Mouse (Mus musculus) spleen, postnatal 14 days (tissue): ENCODE measurements around the gene 1700025G04Rik.

Experiments used
- DNase-seq, 2 experiments: peaks; one replicate each; pipeline ENCODE4 v3.0.0; 2021 to 2022; ENCODE audit warnings: low spot score in 2 of 2

The 1700025G04Rik gene

DNA sequence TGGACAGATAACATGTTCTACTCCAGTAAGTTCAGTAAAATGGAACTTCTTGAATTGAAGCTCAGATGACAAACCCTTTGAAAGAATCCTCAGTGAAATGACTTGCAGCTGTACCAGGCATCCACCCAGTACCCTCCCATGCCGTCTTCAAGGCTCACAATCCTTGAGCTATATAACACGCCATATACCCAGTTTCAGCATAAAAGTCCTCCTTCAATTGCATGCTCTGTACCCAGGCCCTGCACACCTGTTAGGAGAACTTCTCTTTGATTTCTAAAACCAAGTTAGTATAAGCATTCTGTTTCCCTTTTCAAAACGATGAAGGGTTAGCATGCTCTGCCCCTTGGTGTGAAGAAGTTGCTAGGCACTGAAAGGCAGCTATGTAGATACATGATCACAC lies 56.2 kb downstream of the 1700025G04Rik start:
- DNase-seq: no peak

DNA sequence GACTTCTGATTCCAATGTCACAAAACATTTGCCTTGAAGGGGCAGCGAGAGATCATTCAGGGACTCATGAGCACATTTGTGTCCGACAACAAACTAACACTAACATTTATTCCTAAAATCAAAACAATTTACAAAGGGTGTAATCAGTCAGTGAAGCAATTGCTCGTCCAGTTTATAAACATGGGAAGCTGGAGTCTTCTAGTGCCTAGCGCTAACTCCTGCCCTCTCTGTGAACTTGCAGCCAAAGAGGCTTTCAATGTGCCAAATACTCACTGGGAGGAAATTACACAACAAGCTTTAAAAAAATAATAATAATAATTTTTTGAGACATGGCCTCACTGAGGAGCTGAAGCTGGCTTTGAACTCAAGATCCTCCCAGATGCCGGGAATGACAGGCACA lies 57.8 kb downstream of the 1700025G04Rik start:
- no peak for DNase-seq

DNA sequence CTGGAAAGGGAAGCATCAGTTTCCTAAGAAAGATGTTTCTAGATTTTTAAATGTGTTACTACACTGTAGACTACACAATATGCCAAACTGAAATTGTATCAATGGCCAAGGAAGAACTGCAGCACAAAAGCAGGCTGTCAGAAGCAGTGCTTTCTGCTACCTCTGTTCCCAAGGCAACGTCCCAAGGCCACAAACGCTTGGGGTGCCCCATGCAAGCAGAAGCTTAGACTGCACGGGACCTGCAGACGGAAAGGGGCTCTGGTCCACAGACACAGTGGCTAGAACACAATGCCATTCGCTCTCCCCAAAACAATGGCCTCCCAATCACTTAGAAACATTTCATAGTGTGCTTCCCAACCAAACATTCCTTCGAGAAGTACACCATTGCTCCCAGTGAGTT lies 59.4 kb downstream of the 1700025G04Rik start:
- no peak for DNase-seq

DNA sequence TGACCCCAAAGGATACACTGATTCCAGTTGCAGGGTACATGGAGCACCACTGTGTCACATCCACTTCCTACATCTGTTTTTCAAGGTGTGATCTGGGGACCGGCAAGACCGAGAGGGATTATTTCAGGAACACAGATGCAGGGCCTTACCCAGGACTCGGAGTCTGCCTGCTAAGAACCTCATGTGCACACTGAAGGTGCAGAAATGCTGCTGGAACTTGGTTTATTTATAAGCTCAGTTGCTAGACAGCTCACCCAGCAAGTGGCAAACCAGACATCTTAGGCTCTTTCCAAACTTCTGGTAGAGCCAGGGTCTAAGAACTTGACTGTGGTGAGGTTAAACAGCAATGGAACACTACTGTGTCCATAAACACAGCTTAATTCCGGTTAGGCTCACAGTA lies 61.2 kb downstream of the 1700025G04Rik start:
- DNase-seq: no peak

DNA sequence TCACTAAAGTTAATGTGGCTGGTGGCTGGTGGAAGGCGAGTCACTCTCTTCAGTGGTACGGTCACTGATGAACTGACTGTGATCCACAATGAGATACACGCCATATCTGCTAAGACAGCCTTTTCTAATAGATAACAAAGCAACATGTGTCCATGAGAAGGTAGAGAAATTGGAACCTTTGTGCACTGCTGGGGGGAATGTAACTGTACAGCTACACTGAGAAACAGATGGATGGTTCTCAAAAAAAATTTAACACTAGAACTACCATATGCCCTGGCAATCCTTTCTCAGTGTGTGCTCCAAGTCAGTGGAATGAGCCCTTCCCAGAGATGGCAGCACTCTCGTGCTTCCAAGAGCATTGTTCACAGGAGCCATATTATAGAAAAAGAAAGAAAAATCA lies 63.2 kb downstream of the 1700025G04Rik start:
- DNase-seq: no peak

DNA sequence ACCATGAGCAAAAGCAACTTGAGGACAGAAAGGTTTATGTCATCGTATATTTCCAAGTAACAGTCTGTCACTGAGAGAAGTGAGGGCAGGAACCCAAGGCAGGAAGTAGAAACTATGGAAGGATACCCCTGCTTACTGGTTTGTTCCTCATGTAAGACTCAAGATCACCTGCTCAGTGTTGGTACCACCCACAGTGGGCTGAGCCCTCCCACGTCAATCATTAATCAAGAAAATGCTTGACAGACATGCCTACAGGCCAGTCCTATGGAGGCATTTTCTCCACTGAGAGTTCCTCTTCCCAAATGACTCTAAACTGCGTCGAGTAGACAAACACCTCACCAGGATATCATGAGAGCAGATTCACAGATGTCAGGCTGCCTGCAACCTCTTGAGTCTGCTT lies 64.6 kb downstream of the 1700025G04Rik start:
- DNase-seq: no peak

DNA sequence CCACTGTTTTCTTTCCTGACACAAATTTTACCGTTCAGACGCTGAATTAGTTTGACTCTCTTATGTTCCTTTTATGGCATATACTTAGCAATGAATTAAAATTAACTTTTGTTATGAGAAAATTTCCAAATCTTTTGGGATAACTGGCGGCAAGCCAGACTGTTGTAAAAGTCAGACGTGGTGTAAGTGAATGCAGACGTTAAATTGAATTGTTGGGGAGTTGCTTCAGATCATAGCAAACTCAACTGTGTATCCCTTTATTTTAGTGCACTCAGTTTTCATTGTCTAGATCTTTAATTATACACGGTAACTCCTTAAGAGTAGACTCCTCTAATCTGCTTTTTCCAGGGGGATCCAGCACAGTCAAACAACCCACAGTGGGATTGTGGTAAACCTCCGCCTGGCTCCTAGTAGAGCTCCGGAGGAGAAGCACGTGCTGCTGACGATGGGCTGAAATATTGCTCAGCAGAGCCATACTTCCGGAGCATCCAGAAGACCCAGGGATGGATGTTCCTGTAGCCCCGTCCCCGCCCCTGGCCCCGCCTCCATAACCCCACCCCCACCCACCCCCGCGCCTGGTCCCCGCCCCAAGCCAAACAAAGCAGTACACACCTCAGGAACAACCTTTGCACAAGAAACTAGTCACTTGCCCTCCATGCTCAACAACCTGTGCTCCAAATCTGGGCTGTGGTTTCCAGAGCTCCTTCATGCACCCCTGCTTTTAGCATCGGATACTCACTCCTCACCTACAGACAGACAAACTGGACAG lies 65.7 kb downstream of the 1700025G04Rik start:
- DNase-seq: no peak

DNA sequence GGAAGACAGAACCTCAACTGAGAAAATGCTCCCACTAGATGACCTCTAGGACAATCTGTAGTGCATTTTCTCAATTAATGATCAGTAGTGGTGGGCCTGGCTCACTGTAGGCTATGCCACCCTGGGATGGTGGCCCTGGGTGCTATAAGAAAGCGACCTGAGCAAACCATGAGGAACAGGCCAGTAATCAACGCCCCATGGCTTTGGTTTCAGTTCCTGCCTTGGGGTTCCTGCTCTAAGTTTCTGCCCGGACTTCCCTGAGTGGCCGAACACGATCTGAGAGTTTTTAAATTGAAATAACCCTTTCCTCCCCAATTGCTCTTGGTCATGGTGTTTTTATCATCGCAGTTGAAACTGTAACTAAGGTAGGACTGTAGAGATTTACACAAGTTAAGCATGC lies 69.1 kb downstream of the 1700025G04Rik start:
- DNase-seq: no peak

DNA sequence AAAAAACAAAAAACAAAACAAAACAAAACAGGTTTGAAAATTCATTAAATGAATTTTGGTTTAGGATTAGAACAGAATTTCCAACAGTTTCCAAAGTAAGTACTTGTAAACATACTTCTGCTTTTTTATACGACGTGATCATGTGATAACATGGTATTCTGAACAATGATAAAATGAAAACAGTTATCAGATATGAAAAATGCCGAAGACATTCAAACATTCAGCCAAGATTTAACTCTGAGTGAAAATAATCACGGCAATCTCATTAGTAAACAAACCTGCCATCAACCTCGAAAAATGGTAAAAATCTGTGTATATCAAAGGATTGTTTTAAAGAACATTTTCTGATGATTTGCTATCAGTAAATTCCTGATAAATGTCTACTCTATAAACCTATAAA lies 69.9 kb downstream of the 1700025G04Rik start:
- DNase-seq: no peak

DNA sequence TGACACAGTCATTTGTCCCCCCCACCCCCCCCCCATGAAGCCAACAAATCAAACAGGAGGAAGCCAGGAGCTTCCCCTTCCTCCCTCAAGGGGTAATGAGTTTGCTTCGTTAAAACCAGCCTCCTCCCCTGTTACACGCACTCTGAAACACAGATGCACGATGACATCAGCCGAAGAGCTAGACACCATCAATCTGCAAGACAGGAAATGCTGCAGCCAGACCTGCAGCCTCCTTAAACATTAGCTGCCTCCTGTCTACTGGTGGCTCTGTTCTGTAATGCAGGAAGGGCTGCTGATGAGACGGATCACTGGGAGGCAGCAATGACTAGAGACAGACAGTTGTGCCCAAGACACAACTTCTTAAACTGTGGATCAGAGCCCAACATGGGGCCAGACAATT lies 70.7 kb downstream of the 1700025G04Rik start:
- no peak for DNase-seq

DNA sequence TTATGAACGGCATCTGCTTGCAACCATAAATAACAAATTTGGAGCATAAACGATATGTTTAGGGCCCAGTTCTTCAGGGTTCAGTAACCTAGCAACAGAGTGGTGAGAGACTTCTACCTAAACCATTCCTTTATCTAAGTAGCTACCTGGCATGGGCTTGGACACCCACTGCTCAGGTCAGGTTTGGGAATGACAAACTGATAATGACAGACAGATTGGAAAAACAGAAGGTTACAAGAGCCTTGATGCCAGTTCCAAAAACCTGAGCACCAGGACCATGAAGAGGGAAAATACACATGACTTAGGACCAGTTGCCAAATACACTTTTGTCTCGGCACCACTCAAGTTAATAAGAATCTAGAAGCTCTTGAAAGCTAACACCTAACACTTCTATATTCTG lies 71.6 kb downstream of the 1700025G04Rik start:
- no peak for DNase-seq

DNA sequence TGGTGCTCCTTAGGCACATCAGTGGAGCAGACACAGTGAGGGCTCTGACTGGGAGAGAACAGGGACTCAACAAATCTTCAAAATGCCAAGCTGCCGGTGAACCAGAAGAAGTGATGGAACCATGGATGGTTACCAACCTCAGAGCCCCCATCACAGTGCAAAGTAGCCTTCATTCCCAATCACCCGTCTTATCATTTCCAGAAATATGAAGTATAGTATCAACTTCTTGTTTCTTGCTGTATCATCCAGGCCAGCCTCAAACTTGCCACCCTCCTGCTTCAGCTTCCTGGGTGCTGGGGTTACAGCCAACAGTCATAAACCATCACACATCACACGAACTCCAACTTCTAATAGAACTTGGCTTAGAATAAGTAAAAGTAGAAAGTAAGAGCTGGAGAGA lies 73.3 kb downstream of the 1700025G04Rik start:
- no peak for DNase-seq

DNA sequence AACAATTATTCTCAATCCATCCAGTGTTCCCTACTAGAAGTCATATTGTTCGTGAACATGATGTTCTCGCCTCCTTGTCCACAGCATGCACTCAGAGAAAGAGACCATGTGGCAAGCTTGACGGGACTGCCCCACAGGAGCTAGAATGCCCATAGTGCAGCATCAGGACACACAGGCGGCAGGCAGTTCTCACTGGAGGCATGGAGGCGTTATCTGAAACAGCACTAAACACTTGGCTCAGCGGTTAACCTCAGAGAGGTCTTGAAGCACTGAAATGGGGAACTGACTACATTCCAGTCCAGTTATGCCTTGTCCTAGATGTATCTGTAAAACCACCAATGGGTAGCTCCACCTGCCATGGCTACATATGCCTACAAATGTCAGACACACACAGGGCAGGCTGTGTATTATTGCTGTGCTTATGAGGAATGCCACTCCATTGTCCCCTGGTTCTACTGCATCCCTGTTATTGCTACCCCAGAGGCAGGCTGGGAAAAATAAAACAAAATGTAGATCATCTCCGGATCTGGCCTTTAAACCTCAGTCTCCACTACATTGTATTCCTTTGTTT lies 74.3 kb downstream of the 1700025G04Rik start:
- DNase-seq: no peak

DNA sequence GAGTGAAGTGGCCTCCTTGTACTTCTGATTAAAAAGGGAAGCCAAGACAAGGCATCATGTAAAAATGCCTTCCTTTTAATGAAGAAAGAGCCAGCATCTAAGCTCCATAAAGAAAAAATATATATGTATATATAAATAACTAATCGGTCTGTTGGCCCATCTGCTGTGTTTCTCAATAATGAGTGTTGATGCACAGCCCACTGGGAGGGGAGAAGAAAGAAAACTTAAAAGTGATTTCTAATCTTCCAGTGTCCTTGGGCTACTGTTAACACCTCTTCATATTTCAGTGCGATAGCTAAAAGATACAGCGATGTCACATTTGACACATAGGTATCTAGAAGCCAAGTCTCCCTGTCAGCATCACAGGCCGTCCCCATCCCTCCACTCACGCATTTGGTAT lies 78.2 kb downstream of the 1700025G04Rik start:
- no peak for DNase-seq

DNA sequence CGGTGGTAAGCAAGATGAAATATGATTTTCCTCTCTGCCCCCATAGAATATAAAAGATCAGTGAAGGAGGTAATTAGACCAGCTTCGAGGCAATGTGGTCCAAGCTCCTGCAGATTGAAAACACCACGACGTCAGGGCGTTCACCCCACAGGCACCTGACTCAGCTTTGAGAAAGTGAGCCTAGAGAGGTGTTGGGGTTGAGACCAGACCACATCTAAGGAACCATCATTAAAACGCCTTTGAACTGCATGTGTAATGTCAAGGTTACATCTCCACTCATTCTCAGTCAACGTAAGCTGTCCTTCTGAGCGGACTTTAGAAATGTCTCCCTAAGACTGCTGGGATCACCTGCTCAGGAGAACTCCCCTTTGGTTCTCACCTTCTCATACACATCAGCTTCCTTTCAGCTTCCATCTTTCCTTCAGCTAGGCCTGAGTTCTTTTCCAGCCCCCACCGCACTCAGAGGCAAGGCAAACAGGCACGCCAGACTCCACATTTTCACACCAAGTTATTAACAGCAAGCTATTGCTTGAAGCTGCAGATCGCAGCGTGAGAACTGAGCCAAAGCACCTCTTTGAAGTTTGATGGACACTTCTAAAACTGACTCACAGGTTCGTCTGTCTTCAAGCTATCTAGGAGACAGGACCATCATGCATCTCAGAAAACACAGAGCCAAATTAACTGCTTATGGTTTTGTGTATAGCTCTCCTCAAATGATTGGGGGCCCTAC lies 79.5 kb downstream of the 1700025G04Rik start:
- DNase-seq: no peak

DNA sequence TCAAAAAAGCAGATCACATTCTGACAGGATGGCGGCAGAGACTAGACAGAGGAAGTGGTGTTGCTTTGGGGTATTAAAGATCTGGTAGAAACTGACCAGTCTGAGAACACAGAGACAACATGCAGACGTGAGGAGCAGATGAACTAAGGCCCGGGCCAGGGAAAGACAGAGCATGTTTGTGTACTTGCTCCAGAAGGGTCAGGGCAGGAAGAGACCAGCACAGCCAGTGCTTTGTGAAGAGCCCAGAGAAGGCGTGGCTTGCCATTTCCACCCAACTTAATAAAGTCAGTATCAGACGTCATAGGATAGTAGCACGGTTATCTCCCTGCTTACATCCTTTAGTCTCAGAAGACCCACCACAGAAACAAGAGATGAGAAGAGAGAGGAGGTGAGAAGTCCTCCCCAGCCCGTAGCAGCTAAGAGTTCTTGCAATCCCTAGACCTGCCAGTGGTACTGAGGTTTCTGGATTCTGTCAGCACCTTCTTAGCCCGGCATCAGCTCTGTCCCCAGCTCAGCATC lies 81.4 kb downstream of the 1700025G04Rik start:
- no peak for DNase-seq

DNA sequence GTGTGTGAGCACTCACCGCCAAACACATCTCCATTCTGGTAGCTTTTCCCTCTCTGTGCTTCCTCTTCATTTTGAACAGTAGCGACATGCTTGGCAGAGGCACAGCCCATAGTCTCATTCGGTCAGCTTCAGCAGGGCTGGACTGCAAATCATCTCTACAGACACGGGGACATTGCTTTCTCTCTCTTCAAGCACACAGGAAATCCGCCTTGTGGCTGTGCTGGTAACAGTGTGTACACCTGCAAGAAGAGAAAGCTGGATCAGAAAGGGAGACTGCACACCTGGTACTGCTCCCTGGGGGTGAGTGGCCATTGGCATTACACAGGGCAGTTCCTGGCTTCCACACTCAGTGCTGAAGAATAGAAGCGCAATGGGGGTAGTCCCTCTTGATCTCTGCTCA lies 83.4 kb downstream of the 1700025G04Rik start:
- DNase-seq: no peak

DNA sequence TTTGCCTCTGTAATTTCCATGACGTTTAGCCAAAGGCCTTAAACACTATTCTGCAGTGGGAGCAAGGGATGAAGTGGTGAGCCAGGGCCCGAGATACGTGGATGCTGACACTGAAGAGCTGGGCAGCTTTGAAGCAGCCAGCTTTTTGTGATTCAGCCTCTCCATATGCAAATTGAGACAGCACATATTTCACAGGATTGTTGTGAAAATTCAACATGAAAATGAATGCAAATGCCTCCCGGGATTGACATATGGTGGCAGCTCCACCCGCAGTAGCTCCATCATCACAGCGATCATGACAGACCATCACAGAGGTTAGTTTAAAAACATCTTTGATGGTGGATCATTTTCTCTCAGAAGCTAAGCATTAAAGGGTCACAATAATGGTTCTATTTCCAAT lies 85.4 kb downstream of the 1700025G04Rik start:
- DNase-seq: no peak

DNA sequence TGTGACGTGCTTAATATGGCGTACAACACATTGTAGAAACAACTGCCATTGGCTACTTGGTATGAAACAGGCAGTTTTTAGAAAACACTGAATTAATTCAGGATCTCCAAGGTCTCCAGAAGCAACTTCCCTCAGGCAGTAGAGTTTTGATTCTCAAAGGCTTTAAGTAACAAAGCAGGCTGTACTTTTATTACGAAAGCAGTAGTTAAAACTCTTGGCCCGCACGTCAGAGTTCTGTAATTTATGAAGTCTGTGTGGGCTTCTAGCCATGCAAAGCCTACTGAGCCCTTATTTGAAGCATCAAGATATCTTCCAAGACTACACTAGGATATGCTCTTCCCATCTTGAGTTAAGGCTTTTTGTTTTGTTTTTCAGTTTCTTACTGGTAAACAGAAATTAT lies 89.5 kb downstream of the 1700025G04Rik start:
- no peak for DNase-seq

DNA sequence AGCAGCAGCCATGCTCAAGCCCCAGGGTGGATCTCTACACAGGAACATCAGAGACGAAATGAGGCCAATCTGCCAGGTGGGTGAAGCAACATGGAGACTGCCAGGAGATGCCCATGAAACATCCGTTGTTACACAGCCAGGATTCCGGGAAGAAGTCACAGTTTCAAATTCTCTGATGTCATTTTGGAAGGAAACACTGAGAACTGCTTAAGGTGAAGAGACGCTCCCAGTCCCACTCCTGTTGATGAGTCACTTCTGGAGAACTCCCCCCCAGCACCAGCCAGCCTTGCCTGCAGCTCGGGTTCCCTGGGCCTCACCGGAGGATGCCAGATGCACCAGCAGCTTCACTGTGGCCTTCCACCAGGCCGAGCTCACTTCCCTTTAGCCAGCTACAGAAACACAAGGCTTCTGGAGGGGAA lies 90.5 kb downstream of the 1700025G04Rik start:
- no peak for DNase-seq

DNA sequence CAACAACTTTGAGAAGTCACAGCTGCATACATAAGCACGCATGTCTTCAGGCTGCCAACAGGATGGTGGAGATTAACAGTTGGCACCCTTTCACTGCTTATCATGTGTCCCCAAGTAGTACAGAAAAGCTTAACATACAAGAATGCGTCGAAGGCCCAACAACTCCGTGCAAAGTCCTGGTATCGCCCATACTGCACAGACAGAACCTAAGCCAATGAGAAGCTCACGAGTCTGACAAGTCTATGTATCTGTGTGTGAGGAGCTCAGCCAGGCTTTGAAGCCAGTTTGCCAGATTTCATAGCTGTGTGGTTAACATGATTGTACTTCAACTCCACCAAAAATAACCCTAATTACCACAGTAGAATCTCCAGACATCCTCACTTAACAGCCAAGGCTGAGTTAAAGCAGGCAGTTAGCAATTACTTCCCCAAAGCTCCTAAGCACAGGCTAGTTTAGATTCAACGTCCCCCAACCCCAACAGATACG lies 91.2 kb downstream of the 1700025G04Rik start:
- DNase-seq: no peak

DNA sequence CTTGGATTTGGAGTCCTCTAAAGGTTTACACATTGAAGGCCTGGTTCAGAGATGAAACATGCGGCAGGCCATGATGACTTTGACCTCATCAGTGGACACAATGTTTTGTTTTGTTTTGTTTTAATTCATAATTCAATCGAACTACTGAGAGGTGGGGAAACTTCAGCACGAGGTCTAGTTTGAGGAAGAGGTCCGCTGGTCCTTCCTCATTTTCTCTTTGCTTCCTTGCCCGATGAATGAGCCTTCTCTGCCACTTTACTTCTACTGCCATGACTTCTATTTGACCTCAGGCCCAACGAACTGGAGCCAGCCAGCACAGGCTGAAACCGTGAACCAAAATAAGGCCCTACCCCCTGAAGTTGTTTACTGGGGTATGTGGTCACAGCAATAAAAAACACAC lies 92.3 kb downstream of the 1700025G04Rik start:
- no peak for DNase-seq
